Mouse (Mus musculus): ENCODE data around the gene Wipi1. TPM values are rescaled to one million over a fixed set of nuclear protein-coding genes. Genes with fewer than 3 reads are reported as not detected.

Gene Wipi1
- 2.8 and 8.3 TPM in 2 replicates for polyA plus RNA-seq (2012; rRNA removed; ENCODE audit: low replicate concordance)

DNA sequence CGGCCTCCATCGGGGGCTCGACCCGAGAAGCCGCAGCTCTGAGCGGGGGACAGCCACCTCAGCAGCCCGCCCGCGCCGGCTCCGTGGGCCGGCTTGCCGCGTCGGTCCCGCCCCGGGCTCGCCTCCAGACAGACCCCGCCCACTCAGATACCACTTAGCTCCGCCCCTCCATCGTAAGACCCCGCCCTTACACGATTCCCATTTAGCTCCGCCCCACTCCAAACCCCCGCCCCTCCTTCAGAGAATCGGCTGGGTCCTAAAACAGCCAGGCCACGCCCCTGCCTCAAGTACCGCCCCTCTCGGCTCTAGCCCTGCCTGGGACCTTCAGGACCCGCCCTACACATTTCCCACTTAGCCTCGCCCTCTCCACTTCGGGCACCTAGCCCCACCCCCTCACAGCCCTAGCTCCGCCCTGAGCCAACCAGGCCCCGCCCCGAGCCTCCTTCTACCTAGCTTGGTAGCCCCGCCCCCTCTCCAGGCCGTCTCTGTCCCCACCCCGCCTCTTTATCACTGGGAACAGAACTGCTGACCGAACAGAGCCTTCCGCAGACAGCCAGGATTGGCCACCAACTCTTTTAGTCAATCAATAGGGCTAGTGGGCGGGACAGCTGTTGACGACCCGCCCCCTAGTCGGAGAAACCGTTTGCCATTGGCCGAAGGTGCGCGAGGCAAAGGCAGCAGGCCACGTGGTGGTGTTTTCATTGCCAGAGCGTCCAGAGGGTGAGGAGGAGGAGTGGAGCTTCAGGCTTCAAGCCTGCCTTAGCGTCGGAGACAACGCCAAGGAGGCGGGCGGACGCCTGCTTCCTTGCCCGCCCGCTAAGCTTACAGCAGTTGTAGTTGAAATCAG, at the start of gene Wipi1:
TSS of gene Wipi1 (minus strand) at position 665 of the 847 bp plus-strand sequence.

GRCm38 (mm10) chr11:109649206-109649605, 37.4 kb upstream of the Wipi1 start, which contains the start of gene Prkar1a:
Gene Prkar1a, plus strand, starts transcription at chr11:109649405.

Other genes with a start within 250 kb of the Wipi1 start
- 25.7 and 41.2 TPM in 2 replicates for gene Gna13, start 249.1 kb downstream of the Wipi1 start, polyA plus RNA-seq (2012; rRNA removed; ENCODE audit: low replicate concordance)
- not detected in 2 replicates for gene 9930022D16Rik, start 198.1 kb downstream of the Wipi1 start, polyA plus RNA-seq (2012; rRNA removed; ENCODE audit: low replicate concordance)
- 7.1 and 8.1 TPM in 2 replicates for gene Amz2, start 186.0 kb downstream of the Wipi1 start, polyA plus RNA-seq (2012; rRNA removed; ENCODE audit: low replicate concordance)
- gene Arsg, start 138.6 kb downstream of the Wipi1 start, polyA plus RNA-seq (2012; rRNA removed; ENCODE audit: low replicate concordance), result 3.9 and 8.6 TPM in 2 replicates
- 4.1 and 4.6 TPM in 2 replicates for gene Slc16a6, start 138.4 kb downstream of the Wipi1 start, polyA plus RNA-seq (2012; rRNA removed; ENCODE audit: low replicate concordance)
- gene Prkar1a, start 37.4 kb upstream of the Wipi1 start, polyA plus RNA-seq (2012; rRNA removed; ENCODE audit: low replicate concordance), result 40.2 and 49.0 TPM in 2 replicates
- 27.8 and 33.4 TPM in 2 replicates for gene Fam20a, start 110.3 kb upstream of the Wipi1 start, polyA plus RNA-seq (2012; rRNA removed; ENCODE audit: low replicate concordance)
- gene 1700012B07Rik, start 216.1 kb upstream of the Wipi1 start, polyA plus RNA-seq (2012; rRNA removed; ENCODE audit: low replicate concordance), result not detected in 2 replicates

Data from duodenum, adult 2 months (tissue).